Mouse (Mus musculus) cortical plate, adult 2 months (tissue): ENCODE results near the gene Plppr3.

Experiments
- CTCF ChIP-seq: fragments of 200-500 bp; IDR thresholded peaks from 2 replicates; pipeline ENCODE4 v1.5.1; 2011; ENCODE audit warnings: mild to moderate bottlenecking, control low read depth, low read length; ENCODE audit not compliant: insufficient read depth; ENCODE audit errors: extremely low read depth
- POLR2A ChIP-seq: fragments of 200-500 bp; IDR thresholded peaks from 2 replicates; pipeline ENCODE4 v1.6.1; 2011; ENCODE audit warnings: mild to moderate bottlenecking, low read length, control low read depth; ENCODE audit not compliant: insufficient read depth; ENCODE audit errors: extremely low read depth

DNA sequence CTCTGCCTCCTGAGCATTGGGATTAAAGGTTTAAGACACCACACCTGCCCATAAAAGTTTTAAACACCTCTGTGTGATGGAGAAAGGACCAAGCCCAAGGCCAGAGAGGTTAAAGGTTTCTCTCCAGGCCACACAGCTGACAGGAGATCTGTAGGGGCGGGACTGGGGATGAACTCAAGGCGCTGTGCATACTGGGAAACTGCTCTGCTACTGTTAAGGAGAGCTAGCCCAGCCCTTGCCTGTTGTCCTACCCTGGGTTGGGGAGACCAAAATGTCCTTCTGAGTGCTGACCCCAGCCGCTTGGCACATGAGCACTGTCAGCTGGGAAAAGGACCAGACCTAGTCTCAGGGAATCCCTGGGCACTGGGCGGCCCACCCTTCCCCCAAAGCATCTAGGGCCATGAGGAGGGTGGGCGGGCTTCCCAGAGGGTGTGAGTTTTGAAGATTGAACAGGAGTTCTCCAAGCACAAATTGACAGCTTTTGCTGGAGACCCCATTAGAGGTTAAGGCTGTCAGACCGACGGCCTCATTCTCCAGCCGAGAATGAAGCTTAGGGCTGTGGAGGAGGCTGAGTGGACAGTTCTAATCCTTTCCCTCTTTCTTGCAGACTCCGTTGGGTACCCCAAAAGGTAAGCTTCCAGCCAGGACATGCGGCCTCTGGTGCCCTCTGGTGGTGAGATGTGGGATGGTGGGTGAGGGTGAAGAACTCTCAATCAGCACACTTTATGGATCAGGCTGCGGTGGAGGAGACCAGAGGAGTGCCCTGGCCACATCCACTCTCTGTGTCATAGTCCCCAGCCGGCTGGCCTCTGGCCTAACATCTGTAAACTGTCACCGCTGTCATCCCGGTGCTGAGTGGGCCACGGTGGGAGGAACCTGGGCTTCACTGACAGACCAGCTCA lies 62.4 kb downstream of the Plppr3 start:
- peak; percentile 95 for TF ChIP-seq CTCF
- TF ChIP-seq POLR2A: no peak
